ENCODE assay signal across 13 mouse cellular contexts in the genomic region with DNA sequence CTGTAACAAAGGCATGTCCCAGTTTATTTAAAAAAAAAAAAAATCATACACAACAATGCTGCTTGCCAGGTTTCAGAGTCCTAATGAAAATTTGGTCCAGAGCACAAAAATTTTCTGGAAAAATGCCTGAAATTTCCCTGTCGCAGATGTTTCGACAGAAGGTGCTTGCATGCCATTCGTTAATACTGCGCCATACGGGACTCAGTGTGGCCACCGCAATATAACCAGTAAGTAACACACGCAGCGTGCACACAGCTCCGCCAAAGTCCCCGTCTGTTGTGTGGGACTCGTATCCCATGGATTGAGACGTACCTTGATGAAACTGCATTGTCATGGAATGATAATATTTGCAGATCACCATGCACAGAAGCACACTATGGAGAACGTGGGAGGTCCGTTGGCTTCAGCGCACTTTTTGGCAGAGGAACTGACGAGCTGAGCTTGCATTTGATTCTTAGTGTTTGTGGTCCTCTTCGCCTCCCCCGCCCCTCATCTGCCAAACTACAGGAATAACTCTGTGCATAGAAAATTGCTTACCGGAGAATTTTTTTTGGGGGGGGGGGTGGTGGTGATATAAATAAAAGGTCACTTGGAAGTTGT.
DNase-seq lines count a peak whose midpoint lies in the region; ATAC-seq lines count a peak whose summit lies in the region.
"Had no signal": no experiment of that assay in that cellular context is flagged by ENCODE, and none has a peak within 500 bp of the region (broad histone marks: within the 10 kb centered on the region; RNA-seq: fewer than 3 reads in every experiment).

No protein-coding gene starts in this region.

- no peak overlapping the region for H3K4me3 ChIP-seq in neural tube, embryonic 15.5 days (replicated peaks)
- H3K4me3 ChIP-seq: erythroblast, embryonic 14.5 days had no signal

- H3K36me3 ChIP-seq in neural tube, embryonic 15.5 days, result no peaks in the 10 kb centered on the region

- no peaks in the 10 kb centered on the region for H3K9me3 ChIP-seq in neural tube, embryonic 15.5 days (replicated peaks)

- ATAC-seq in neural tube, embryonic 15.5 days (ENCODE audit: low FRiP score), result peak; percentile 47
- no peak for ATAC-seq in megakaryocyte-erythroid progenitor cell, adult 5-6 weeks (replicated peaks; ENCODE audit: low FRiP score, low TSS enrichment, poor library complexity, severe bottlenecking)

- no peak overlapping the region for H3K9ac ChIP-seq in neural tube, embryonic 15.5 days (replicated peaks)

- 72% methylated on average over 19 of the region's 19 CpGs for WGBS in neural tube, embryonic 15.5 days

- no peaks in the 10 kb centered on the region for H3K27me3 ChIP-seq in neural tube, embryonic 15.5 days (replicated peaks)

- peaks cover 6% of the 10 kb centered on the region; the same call in 1 of the 2 replicates for H3K4me1 ChIP-seq in neural tube, embryonic 15.5 days

- DNase-seq in left cerebral cortex, adult 18-20 months (ENCODE audit: low spot score in 2 of 2), result peak; percentile 23 to 37
- no peak for DNase-seq in left cerebral cortex, adult 11 months (ENCODE audit: low spot score)
- peak; percentile 93 for DNase-seq in cerebellum, adult 11-12 months
- peak; percentile 72 for DNase-seq in layer of hippocampus, adult 11-12 months (ENCODE audit: low spot score)
- DNase-seq in adrenal gland, adult 2 months, result no peak
- no peak for DNase-seq in T-cell, adult 2 months (ENCODE audit: low spot score)
- DNase-seq: adrenal gland, postnatal 10 days; heart, postnatal 10 days; kidney, postnatal 25 days; lung, postnatal 36 days had no signal

- H3K27ac ChIP-seq in neural tube, embryonic 15.5 days (replicated peaks), result no peak overlapping the region

- 0 out of 2 replicates have a peak overlapping the region, but pooled peaks have one; percentile 15 for H3K4me2 ChIP-seq in neural tube, embryonic 15.5 days

Comparison
In these comparisons a context has a peak if more than half of its experiments do, and no peak if none do; other contexts are left out.
1. DNase-seq: peak in left cerebral cortex, adult 18-20 months (2 of 2), cerebellum, adult 11-12 months (single experiment) and layer of hippocampus, adult 11-12 months (single experiment); none in left cerebral cortex, adult 11 months (single experiment), adrenal gland, adult 2 months (single experiment) and T-cell, adult 2 months (single experiment).